Mouse (Mus musculus) urinary bladder, postnatal 25 days (tissue): ENCODE data around the gene Patj.

ENCODE experiments used
- DNase-seq: peaks from one replicate; pipeline ENCODE4 v3.0.0; 2022; ENCODE audit warnings: low spot score

Patj gene

GRCm38 (mm10) chr4:98726590-98727237, 331.1 kb downstream of the Patj start, which contains the start of gene L1td1:
L1td1 (plus strand) TSS chr4:98726734.
- DNase-seq: no peak

- DNase-seq: no peak
Measured at GRCm38 (mm10) chr4:98727295-98727958, 331.8 kb downstream of the Patj start.

GRCm38 (mm10) chr4:98727959-98728347, 332.4 kb downstream of the Patj start:
- no peak for DNase-seq

GRCm38 (mm10) chr4:98728716-98729115, 333.1 kb downstream of the Patj start:
- no peak for DNase-seq

GRCm38 (mm10) chr4:98733660-98734059, 338.1 kb downstream of the Patj start:
- DNase-seq: no peak

- no peak for DNase-seq
Measured at GRCm38 (mm10) chr4:98739753-98740152, 344.2 kb downstream of the Patj start.

GRCm38 (mm10) chr4:98743209-98743905, 347.8 kb downstream of the Patj start:
- DNase-seq: no peak

GRCm38 (mm10) chr4:98743906-98744210, 348.3 kb downstream of the Patj start:
- no peak for DNase-seq

GRCm38 (mm10) chr4:98754456-98754855, 358.9 kb downstream of the Patj start:
- DNase-seq: no peak

GRCm38 (mm10) chr4:98756141-98756540, 360.6 kb downstream of the Patj start:
- DNase-seq: no peak

GRCm38 (mm10) chr4:98758012-98758821, 362.6 kb downstream of the Patj start:
- no peak for DNase-seq

GRCm38 (mm10) chr4:98758872-98759518, 363.4 kb downstream of the Patj start:
- DNase-seq: no peak

- no peak for DNase-seq
Measured at GRCm38 (mm10) chr4:98767134-98768133, 371.8 kb downstream of the Patj start.
